Mouse (Mus musculus) stomach, postnatal 0 days (tissue): Measurements from ENCODE around the gene Plcd3.

Experiments
- CTCF ChIP-seq: IDR thresholded peaks from 2 replicates; pipeline ENCODE4 v1.5.1; 2016; ENCODE audit warnings: antibody characterized with exemption, low read depth, mild to moderate bottlenecking, moderate library complexity
- EP300 ChIP-seq: optimal IDR thresholded peaks from 2 replicates; pipeline ENCODE3; 2016; ENCODE audit warnings: antibody characterized with exemption

DNA sequence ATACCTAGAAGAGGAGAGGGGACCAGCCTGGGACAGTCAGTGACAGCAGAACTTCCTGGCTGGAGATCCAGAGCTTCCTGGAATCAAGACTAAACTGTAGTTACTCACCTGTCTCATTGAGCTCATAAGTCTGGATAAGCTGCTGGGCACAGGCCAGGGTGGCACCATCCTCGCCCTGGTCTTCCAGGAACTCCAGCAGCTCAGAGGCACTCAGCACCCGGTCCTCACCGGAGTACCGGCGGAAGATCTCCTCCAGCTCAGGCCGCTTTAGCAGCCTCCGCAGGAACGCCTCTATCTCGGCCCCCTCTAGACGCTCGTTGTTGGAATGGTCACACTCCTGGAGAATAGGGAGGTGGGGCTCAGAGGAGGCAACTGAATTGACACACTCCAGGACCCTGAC lies 23.3 kb downstream of the Plcd3 start:
- TF ChIP-seq CTCF: no peak
- TF ChIP-seq EP300: no peak
